Mouse (Mus musculus): ENCODE data around the gene Tinf2. TPM values are rescaled to one million over a fixed set of nuclear protein-coding genes. Genes with fewer than 3 reads are reported as not detected.
A peak's percentile ranks its signal among the peaks of the same experiment; 100 is the strongest.

Tinf2 gene
- 31.4 and 32.6 TPM in 2 replicates for polyA plus RNA-seq (2015; fragmentation: Nextera tagmentation; extraction: Ambion mirVana)

DNA sequence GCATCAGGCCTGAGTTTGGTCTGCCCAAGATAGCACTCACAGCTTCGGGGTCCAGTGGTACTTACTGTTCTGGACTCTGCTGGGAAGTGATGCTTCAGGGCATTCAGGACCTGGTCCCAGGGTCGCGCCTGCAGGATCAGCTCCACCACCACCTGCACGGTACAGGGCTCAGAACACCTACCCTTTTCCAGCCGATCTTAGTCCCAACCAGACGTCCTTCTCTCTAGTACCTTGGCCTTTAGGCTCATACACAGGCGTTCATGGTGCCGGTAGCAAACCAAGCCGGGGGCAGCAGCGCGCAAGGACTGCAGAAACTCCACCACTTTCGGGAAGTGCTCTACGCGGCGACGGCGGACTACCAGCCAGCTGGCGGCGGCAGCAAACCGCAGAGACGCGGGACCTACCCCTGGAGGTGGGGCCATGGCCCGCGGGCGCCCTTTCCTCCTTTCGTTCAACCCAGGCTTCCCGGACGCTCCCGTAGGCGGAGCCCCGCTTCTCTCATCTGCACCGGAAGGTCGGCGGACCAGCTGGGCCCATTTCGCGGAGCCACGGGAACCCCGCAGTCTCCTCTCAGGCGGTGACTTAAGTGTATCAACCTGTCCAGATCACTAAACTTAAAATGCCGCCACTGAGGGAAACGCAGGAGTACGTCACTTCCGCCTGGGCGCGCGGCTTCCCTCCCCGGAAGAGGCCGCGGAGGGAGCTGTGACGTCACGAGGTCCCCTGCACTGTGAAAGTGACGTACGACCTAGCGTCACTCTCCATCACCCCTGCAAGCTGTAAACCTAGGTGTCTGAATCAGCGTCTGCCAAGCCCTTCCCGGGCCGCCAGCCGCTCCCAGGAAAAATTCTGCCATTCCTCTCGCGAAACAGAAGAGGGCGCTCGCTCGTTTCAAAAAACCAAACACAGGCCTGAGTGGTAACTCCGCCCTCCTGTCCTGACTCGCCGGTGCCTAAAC is at the start of gene Tinf2:
TSS of gene Tinf2 (minus strand) at position 661 of the 958 bp plus-strand sequence.
- ATAC-seq: peak; percentile 98
- H3K4me2 ChIP-seq (ENCODE audit: low read length): peak within 1 kb of the TSS; percentile 90
- no peaks in the 10 kb centered on the region for H3K9me3 ChIP-seq (ENCODE audit: control insufficient read depth, low read length)
- peaks cover 10% of the 10 kb centered on the region for H3K4me1 ChIP-seq (replicated peaks; ENCODE audit: control insufficient read depth, insufficient read depth, low read length)
- under 1% methylated on average over 66 of the region's 66 CpGs for WGBS
- peak within 1 kb of the TSS; percentile 73 for H3K9ac ChIP-seq (replicated peaks; ENCODE audit: low read depth, low read length)
- H3K36me3 ChIP-seq (ENCODE audit: control insufficient read depth, insufficient read depth): peaks cover 17% of the 10 kb centered on the region
- H3K27me3 ChIP-seq (replicated peaks; ENCODE audit: control insufficient read depth, insufficient read depth, low read length): no peaks in the 10 kb centered on the region
- peak within 1 kb of the TSS; percentile 73 for H3K27ac ChIP-seq (ENCODE audit: low read length)
- H3K4me3 ChIP-seq (replicated peaks; ENCODE audit: low read length): peak within 1 kb of the TSS; percentile 80

- H3K4me1 ChIP-seq (replicated peaks; ENCODE audit: control insufficient read depth, insufficient read depth, low read length): peaks cover 10% of the 10 kb centered on the region
- H3K9me3 ChIP-seq (ENCODE audit: control insufficient read depth, low read length): no peaks in the 10 kb centered on the region
- no peak overlapping the region for H3K9ac ChIP-seq (replicated peaks; ENCODE audit: low read depth, low read length)
- no peak overlapping the region for H3K4me2 ChIP-seq (ENCODE audit: low read length)
- WGBS: 54% methylated on average over 7 of the region's 7 CpGs
- H3K36me3 ChIP-seq (ENCODE audit: control insufficient read depth, insufficient read depth): no peaks in the 10 kb centered on the region
- H3K4me3 ChIP-seq (replicated peaks; ENCODE audit: low read length): no peak overlapping the region
- H3K27ac ChIP-seq (ENCODE audit: low read length): peak overlapping the region; percentile 63
- ATAC-seq: peak; percentile 80
- H3K27me3 ChIP-seq (replicated peaks; ENCODE audit: control insufficient read depth, insufficient read depth, low read length): no peaks in the 10 kb centered on the region
Observed at GRCm38 (mm10) chr14:55730531-55731032, 49.0 kb upstream of the Tinf2 start.

- H3K36me3 ChIP-seq (ENCODE audit: control insufficient read depth, insufficient read depth): no peaks in the 10 kb centered on the region
- peak overlapping the region; percentile 63; the same call in 1 of the 2 replicates for H3K27ac ChIP-seq (ENCODE audit: low read length)
Observed at GRCm38 (mm10) chr14:55730116-55730515, 48.5 kb upstream of the Tinf2 start.

GRCm38 (mm10) chr14:55727889-55728685 is 46.5 kb upstream of the Tinf2 start:
- no peak overlapping the region for H3K4me3 ChIP-seq (replicated peaks; ENCODE audit: low read length)

More at GRCm38 (mm10) chr14:55730116-55730515, 48.5 kb upstream of the Tinf2 start:
- no peak overlapping the region for H3K4me2 ChIP-seq (ENCODE audit: low read length)
- no peaks in the 10 kb centered on the region for H3K27me3 ChIP-seq (replicated peaks; ENCODE audit: control insufficient read depth, insufficient read depth, low read length)
- peaks cover 10% of the 10 kb centered on the region for H3K4me1 ChIP-seq (replicated peaks; ENCODE audit: control insufficient read depth, insufficient read depth, low read length)
- no peak overlapping the region for H3K4me3 ChIP-seq (replicated peaks; ENCODE audit: low read length)
- ATAC-seq: peak; percentile 40; the same call in 1 of the 2 replicates
- 58% methylated on average over 7 of the region's 7 CpGs for WGBS
- no peaks in the 10 kb centered on the region for H3K9me3 ChIP-seq (ENCODE audit: control insufficient read depth, low read length)
- H3K9ac ChIP-seq (replicated peaks; ENCODE audit: low read depth, low read length): no peak overlapping the region

GRCm38 (mm10) chr14:55726261-55726660 is 44.6 kb upstream of the Tinf2 start:
- peaks cover 18% of the 10 kb centered on the region for H3K4me1 ChIP-seq (replicated peaks; ENCODE audit: control insufficient read depth, insufficient read depth, low read length)
- H3K9me3 ChIP-seq (ENCODE audit: control insufficient read depth, low read length): no peaks in the 10 kb centered on the region
- no peak overlapping the region for H3K27ac ChIP-seq (ENCODE audit: low read length)

More at GRCm38 (mm10) chr14:55727889-55728685, 46.5 kb upstream of the Tinf2 start:
- no peak overlapping the region for H3K4me2 ChIP-seq (ENCODE audit: low read length)
- H3K36me3 ChIP-seq (ENCODE audit: control insufficient read depth, insufficient read depth): no peaks in the 10 kb centered on the region
- H3K27me3 ChIP-seq (replicated peaks; ENCODE audit: control insufficient read depth, insufficient read depth, low read length): no peaks in the 10 kb centered on the region
- 78% methylated on average over 8 of the region's 8 CpGs for WGBS
- no peak overlapping the region for H3K27ac ChIP-seq (ENCODE audit: low read length)
- H3K9ac ChIP-seq (replicated peaks; ENCODE audit: low read depth, low read length): no peak overlapping the region
- ATAC-seq: no peak
- H3K9me3 ChIP-seq (ENCODE audit: control insufficient read depth, low read length): no peaks in the 10 kb centered on the region
- H3K4me1 ChIP-seq (replicated peaks; ENCODE audit: control insufficient read depth, insufficient read depth, low read length): peaks cover 10% of the 10 kb centered on the region

DNA sequence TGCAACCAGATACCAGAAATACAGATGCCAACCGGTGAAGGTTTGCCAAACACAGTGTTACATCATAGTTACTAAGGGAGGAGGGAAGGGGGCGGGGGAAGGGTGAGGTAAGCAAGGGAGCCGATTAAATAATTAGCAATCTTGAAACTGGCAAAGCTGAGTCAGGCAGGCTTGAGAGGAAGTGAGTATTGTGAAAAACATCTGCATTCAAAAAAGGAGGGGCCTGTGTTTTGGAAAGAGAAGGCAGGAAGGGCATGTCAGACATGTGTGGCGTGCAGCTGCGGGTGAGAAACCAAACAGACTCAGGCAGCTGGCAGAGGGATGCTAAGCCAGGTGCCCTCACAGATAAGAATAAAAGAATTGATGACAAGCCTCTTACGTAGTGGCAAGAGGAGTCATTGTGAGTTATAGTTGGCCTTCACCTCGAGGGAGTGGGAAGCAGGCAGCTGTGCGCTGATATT is 42.8 kb upstream of the Tinf2 start:
- no peaks in the 10 kb centered on the region for H3K9me3 ChIP-seq (ENCODE audit: control insufficient read depth, low read length)
- no peaks in the 10 kb centered on the region for H3K36me3 ChIP-seq (ENCODE audit: control insufficient read depth, insufficient read depth)
- no peak overlapping the region for H3K9ac ChIP-seq (replicated peaks; ENCODE audit: low read depth, low read length)
- 64% methylated on average over 8 of the region's 8 CpGs for WGBS
- ATAC-seq: no peak
- H3K27me3 ChIP-seq (replicated peaks; ENCODE audit: control insufficient read depth, insufficient read depth, low read length): no peaks in the 10 kb centered on the region
- H3K4me1 ChIP-seq (replicated peaks; ENCODE audit: control insufficient read depth, insufficient read depth, low read length): peaks cover 11% of the 10 kb centered on the region
- H3K27ac ChIP-seq (ENCODE audit: low read length): no peak overlapping the region
- no peak overlapping the region for H3K4me3 ChIP-seq (replicated peaks; ENCODE audit: low read length)
- no peak overlapping the region for H3K4me2 ChIP-seq (ENCODE audit: low read length)

More at GRCm38 (mm10) chr14:55726261-55726660, 44.6 kb upstream of the Tinf2 start:
- no peaks in the 10 kb centered on the region for H3K36me3 ChIP-seq (ENCODE audit: control insufficient read depth, insufficient read depth)
- H3K9ac ChIP-seq (replicated peaks; ENCODE audit: low read depth, low read length): no peak overlapping the region
- H3K27me3 ChIP-seq (replicated peaks; ENCODE audit: control insufficient read depth, insufficient read depth, low read length): no peaks in the 10 kb centered on the region
- H3K4me2 ChIP-seq (ENCODE audit: low read length): no peak overlapping the region
- H3K4me3 ChIP-seq (replicated peaks; ENCODE audit: low read length): no peak overlapping the region
- no peak for ATAC-seq

DNA sequence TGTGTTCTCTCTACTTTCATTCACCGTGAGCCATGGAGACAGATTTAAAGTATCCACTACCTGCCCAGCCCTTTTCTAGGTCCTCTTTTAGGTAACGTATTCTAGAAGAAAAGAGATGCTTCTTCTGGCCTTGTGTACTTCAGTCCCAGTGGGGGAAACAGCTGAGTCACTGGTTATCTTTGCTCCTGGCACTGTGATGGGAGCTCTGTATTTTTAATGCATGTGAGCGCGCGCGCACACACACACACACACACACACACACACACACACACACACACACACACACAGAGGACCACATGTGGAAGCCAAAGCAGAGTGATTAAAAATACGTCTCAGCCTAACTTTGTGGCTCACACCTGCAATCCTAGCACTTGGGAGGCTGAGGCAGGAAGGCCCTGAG is 41.8 kb upstream of the Tinf2 start:
- Histone ChIP-seq H3K27ac (ENCODE audit: low read length) (no peak overlapping the region), H3K4me2 (ENCODE audit: low read length) (no peak overlapping the region), H3K36me3 (ENCODE audit: control insufficient read depth, insufficient read depth) (no peaks in the 10 kb centered on the region), H3K9ac (replicated peaks; ENCODE audit: low read depth, low read length) (no peak overlapping the region), H3K9me3 (ENCODE audit: control insufficient read depth, low read length) (no peaks in the 10 kb centered on the region), H3K4me3 (replicated peaks; ENCODE audit: low read length) (no peak overlapping the region), H3K27me3 (replicated peaks; ENCODE audit: control insufficient read depth, insufficient read depth, low read length) (no peaks in the 10 kb centered on the region), H3K4me1 (replicated peaks; ENCODE audit: control insufficient read depth, insufficient read depth, low read length) (peaks cover 11% of the 10 kb centered on the region)
- no peak for ATAC-seq
- WGBS: 94% methylated on average over 7 of the region's 7 CpGs

GRCm38 (mm10) chr14:55722438-55722945 is 40.9 kb upstream of the Tinf2 start:
- H3K4me2 ChIP-seq (ENCODE audit: low read length): peak overlapping the region; percentile 78
- no peaks in the 10 kb centered on the region for H3K9me3 ChIP-seq (ENCODE audit: control insufficient read depth, low read length)
- H3K9ac ChIP-seq (replicated peaks; ENCODE audit: low read depth, low read length): peak overlapping the region; percentile 80
- 43% methylated on average over 8 of the region's 8 CpGs for WGBS
- ATAC-seq: peak; percentile 6; the same call in 1 of the 2 replicates
- H3K36me3 ChIP-seq (ENCODE audit: control insufficient read depth, insufficient read depth): peaks cover 2% of the 10 kb centered on the region; the same call in 1 of the 2 replicates
- peak overlapping the region; percentile 29; the same call in 1 of the 2 replicates for H3K27ac ChIP-seq (ENCODE audit: low read length)
- H3K4me1 ChIP-seq (replicated peaks; ENCODE audit: control insufficient read depth, insufficient read depth, low read length): peaks cover 11% of the 10 kb centered on the region
- peak overlapping the region; percentile 68 for H3K4me3 ChIP-seq (replicated peaks; ENCODE audit: low read length)
- no peaks in the 10 kb centered on the region for H3K27me3 ChIP-seq (replicated peaks; ENCODE audit: control insufficient read depth, insufficient read depth, low read length)

All from forebrain, embryonic 16.5 days (tissue).